Mouse (Mus musculus) lung, embryonic 15.5 days (tissue): ENCODE measurements at regions not wholly inside any gene's neighbourhood (a gene's known extent, or its start where the extent isn't known, plus 50 kb on each side); places are given as distances from the start of the nearest gene placed in this dataset.
"Not testable (repeated sequence)": the region's sequence is repeated elsewhere in the genome, so short reads cannot be mapped to it uniquely, and the experiment has no call there.

Source experiments
- ATAC-seq: fragments of 200-750 bp; cut with Nextera tagmentation; 2 replicates; pipeline ENCODE4 v1.8.0; 2017; ENCODE audit warnings: moderate number of reproducible peaks, borderline replicate concordance; ENCODE audit not compliant: low FRiP score, low TSS enrichment; ENCODE audit errors: extremely low read depth
- H3K27ac ChIP-seq: fragments of 300-500 bp; sonication (generic); 2 replicates; pipeline ENCODE4 v1.5.1; 2015; ENCODE audit warnings: moderate library complexity, mild to moderate bottlenecking, inconsistent platforms
- H3K27me3 ChIP-seq: fragments of 300-500 bp; sonication (generic); 2 replicates; pipeline ENCODE4 v1.6.1; 2015; ENCODE audit warnings: inconsistent platforms
- H3K36me3 ChIP-seq: fragments of 300-500 bp; sonication (generic); 2 replicates; pipeline ENCODE4 v1.6.1; 2015; ENCODE audit warnings: inconsistent platforms
- H3K4me1 ChIP-seq: fragments of 300-500 bp; sonication (generic); 2 replicates; pipeline ENCODE4 v1.6.1; 2015; ENCODE audit warnings: inconsistent platforms
- H3K4me2 ChIP-seq: fragments of 300-500 bp; sonication (generic); 2 replicates; pipeline ENCODE4 v1.6.1; 2015; ENCODE audit warnings: inconsistent platforms, mild to moderate bottlenecking, moderate library complexity
- H3K4me3 ChIP-seq: fragments of 300-500 bp; sonication (generic); 2 replicates; pipeline ENCODE4 v1.5.1; 2015; ENCODE audit warnings: mild to moderate bottlenecking, inconsistent platforms
- H3K9ac ChIP-seq: fragments of 300-500 bp; sonication (generic); 2 replicates; pipeline ENCODE4 v1.6.1; 2015; ENCODE audit warnings: inconsistent platforms
- H3K9me3 ChIP-seq: fragments of 300-500 bp; sonication (generic); 2 replicates; pipeline ENCODE4 v1.6.1; 2016; ENCODE audit warnings: inconsistent platforms
- WGBS: fragments of 180-500 bp; shearing (Covaris S2); methylation state at CpG from one replicate; pipeline ENCODE4 v1.1.7; 2015; 5-methylcytosine and 5-hydroxymethylcytosine counted together

- WGBS, result 61% methylated on average over 1 of the region's 1 CpGs
- no peaks in the 10 kb centered on the region for H3K27me3 ChIP-seq
- H3K36me3 ChIP-seq, result no peaks in the 10 kb centered on the region
- no peak overlapping the region for H3K4me2 ChIP-seq
- no peak overlapping the region for H3K9ac ChIP-seq
- ATAC-seq, result no peak
- no peak overlapping the region for H3K27ac ChIP-seq
- H3K4me1 ChIP-seq, result peaks cover 10% of the 10 kb centered on the region; the same call in 1 of the 2 replicates
- H3K4me3 ChIP-seq, result no peak overlapping the region
- H3K9me3 ChIP-seq, result no peaks in the 10 kb centered on the region
These were observed 298.4 kb downstream of the Ets1 start for GRCm38 (mm10) chr9:32934436-32934835.

GRCm38 (mm10) chr9:32936462-32936861 is 300.4 kb downstream of the Ets1 start:
- H3K4me2 ChIP-seq, result no peak overlapping the region
- H3K27ac ChIP-seq, result no peak overlapping the region
- H3K36me3 ChIP-seq, result no peaks in the 10 kb centered on the region
- H3K27me3 ChIP-seq, result no peaks in the 10 kb centered on the region
- H3K9ac ChIP-seq, result no peak overlapping the region
- no peak overlapping the region for H3K4me3 ChIP-seq
- no peaks in the 10 kb centered on the region for H3K9me3 ChIP-seq
- H3K4me1 ChIP-seq, result peaks cover 21% of the 10 kb centered on the region
- ATAC-seq, result no peak
- WGBS, result 43% methylated on average over 9 of the region's 9 CpGs

GRCm38 (mm10) chr9:32937391-32937790 is 301.4 kb downstream of the Ets1 start:
- Histone ChIP-seq H3K4me3 (no peak overlapping the region), H3K27ac (no peak overlapping the region), H3K4me2 (no peak overlapping the region), H3K4me1 (peaks cover 26% of the 10 kb centered on the region), H3K9ac (no peak overlapping the region), H3K36me3 (no peaks in the 10 kb centered on the region), H3K9me3 (no peaks in the 10 kb centered on the region), H3K27me3 (no peaks in the 10 kb centered on the region)
- WGBS, result 72% methylated on average over 7 of the region's 7 CpGs
- no peak for ATAC-seq

GRCm38 (mm10) chr9:32938857-32939256 is 302.8 kb downstream of the Ets1 start:
- H3K27ac ChIP-seq, result no peak overlapping the region
- no peak overlapping the region for H3K4me2 ChIP-seq
- peaks cover 16% of the 10 kb centered on the region for H3K4me1 ChIP-seq
- H3K9me3 ChIP-seq, result no peaks in the 10 kb centered on the region
- no peak for ATAC-seq
- 79% methylated on average over 6 of the region's 6 CpGs for WGBS
- H3K36me3 ChIP-seq, result no peaks in the 10 kb centered on the region
- no peak overlapping the region for H3K9ac ChIP-seq
- H3K4me3 ChIP-seq, result no peak overlapping the region
- no peaks in the 10 kb centered on the region for H3K27me3 ChIP-seq

- Histone ChIP-seq H3K27me3 (no peaks in the 10 kb centered on the region), H3K9me3 (no peaks in the 10 kb centered on the region), H3K4me1 (peaks cover 16% of the 10 kb centered on the region), H3K4me2 (no peak overlapping the region), H3K27ac (no peak overlapping the region), H3K36me3 (no peaks in the 10 kb centered on the region), H3K9ac (no peak overlapping the region), H3K4me3 (no peak overlapping the region)
- no peak for ATAC-seq
- WGBS, result 91% methylated on average over 3 of the region's 3 CpGs
These were observed 303.6 kb downstream of the Ets1 start for GRCm38 (mm10) chr9:32939626-32940025.

- peaks cover 16% of the 10 kb centered on the region for H3K4me1 ChIP-seq
- ATAC-seq, result peak; percentile 79; the same call in 1 of the 2 replicates
- WGBS, result 19% methylated on average over 19 of the region's 19 CpGs
These were observed 304.2 kb downstream of the Ets1 start for GRCm38 (mm10) chr9:32940111-32940813.

GRCm38 (mm10) chr9:32940919-32941767 is 305.1 kb downstream of the Ets1 start:
- H3K36me3 ChIP-seq, result no peaks in the 10 kb centered on the region
- H3K4me2 ChIP-seq, result peak overlapping the region; percentile 72
- peak; percentile 71; the same call in 1 of the 2 replicates for ATAC-seq
- 13% methylated on average over 12 of the region's 12 CpGs for WGBS
- H3K27me3 ChIP-seq, result no peaks in the 10 kb centered on the region
- peak overlapping the region; percentile 84 for H3K27ac ChIP-seq
- H3K9ac ChIP-seq, result peak overlapping the region; percentile 21; the same call in 1 of the 2 replicates
- H3K9me3 ChIP-seq, result no peaks in the 10 kb centered on the region
- H3K4me1 ChIP-seq, result peaks cover 16% of the 10 kb centered on the region
- peak overlapping the region; percentile 49 for H3K4me3 ChIP-seq

More at GRCm38 (mm10) chr9:32940111-32940813, 304.2 kb downstream of the Ets1 start:
- Histone ChIP-seq H3K9me3 (no peaks in the 10 kb centered on the region), H3K27me3 (no peaks in the 10 kb centered on the region), H3K36me3 (no peaks in the 10 kb centered on the region), H3K4me3 (peak overlapping the region; percentile 49), H3K27ac (peak overlapping the region; percentile 84), H3K4me2 (peak overlapping the region; percentile 72), H3K9ac (peak overlapping the region; percentile 47)

- Histone ChIP-seq H3K4me2 (no peak overlapping the region), H3K9ac (no peak overlapping the region), H3K27ac (no peak overlapping the region), H3K36me3 (no peaks in the 10 kb centered on the region), H3K9me3 (no peaks in the 10 kb centered on the region), H3K27me3 (no peaks in the 10 kb centered on the region), H3K4me1 (peaks cover 16% of the 10 kb centered on the region), H3K4me3 (no peak overlapping the region)
- no peak for ATAC-seq
These were observed 305.7 kb downstream of the Ets1 start for GRCm38 (mm10) chr9:32941768-32942030.

GRCm38 (mm10) chr9:32947221-32947620 is 311.2 kb downstream of the Ets1 start:
- no peaks in the 10 kb centered on the region for H3K36me3 ChIP-seq
- no peak for ATAC-seq
- H3K4me3 ChIP-seq, result no peak overlapping the region
- H3K9me3 ChIP-seq, result no peaks in the 10 kb centered on the region
- no peak overlapping the region for H3K4me2 ChIP-seq
- WGBS, result 76% methylated on average over 3 of the region's 3 CpGs
- no peaks in the 10 kb centered on the region for H3K4me1 ChIP-seq
- no peak overlapping the region for H3K27ac ChIP-seq
- no peaks in the 10 kb centered on the region for H3K27me3 ChIP-seq
- no peak overlapping the region for H3K9ac ChIP-seq

- Histone ChIP-seq H3K4me1 (no peaks in the 10 kb centered on the region), H3K27ac (no peak overlapping the region), H3K9me3 (no peaks in the 10 kb centered on the region), H3K27me3 (no peaks in the 10 kb centered on the region), H3K4me2 (no peak overlapping the region), H3K4me3 (no peak overlapping the region), H3K36me3 (no peaks in the 10 kb centered on the region), H3K9ac (no peak overlapping the region)
- ATAC-seq, result no peak
- 41% methylated on average over 3 of the region's 3 CpGs for WGBS
These were observed 313.0 kb downstream of the Ets1 start for GRCm38 (mm10) chr9:32949036-32949435.

GRCm38 (mm10) chr9:32958716-32959115 is 322.7 kb downstream of the Ets1 start:
- Histone ChIP-seq H3K4me2 (no peak overlapping the region), H3K27me3 (no peaks in the 10 kb centered on the region), H3K4me3 (no peak overlapping the region), H3K9me3 (no peaks in the 10 kb centered on the region), H3K36me3 (no peaks in the 10 kb centered on the region), H3K9ac (no peak overlapping the region), H3K4me1 (no peaks in the 10 kb centered on the region), H3K27ac (no peak overlapping the region)
- no peak for ATAC-seq
- WGBS, result 63% methylated on average over 3 of the region's 3 CpGs

- not testable (repeated sequence) for H3K27ac ChIP-seq, H3K27me3 ChIP-seq, H3K9me3 ChIP-seq, ATAC-seq, H3K36me3 ChIP-seq, H3K4me1 ChIP-seq, H3K4me3 ChIP-seq, H3K4me2 ChIP-seq, H3K9ac ChIP-seq
These were observed 323.4 kb downstream of the Ets1 start for GRCm38 (mm10) chr9:32959468-32959867.
